Mouse (Mus musculus) spleen, embryonic (tissue): ENCODE data around the gene Cog3.
"Not testable (repeated sequence)": the region's sequence is repeated elsewhere in the genome, so short reads cannot be mapped to it uniquely, and the experiment has no call there.

ENCODE experiments used
- CTCF ChIA-PET: fragments of 350-600 bp; sonication (Branson Sonifier 250); formaldehyde crosslinking; loops from one replicate; lab custom pipeline; 2022; lab: Charles Lee

Gene Cog3

DNA sequence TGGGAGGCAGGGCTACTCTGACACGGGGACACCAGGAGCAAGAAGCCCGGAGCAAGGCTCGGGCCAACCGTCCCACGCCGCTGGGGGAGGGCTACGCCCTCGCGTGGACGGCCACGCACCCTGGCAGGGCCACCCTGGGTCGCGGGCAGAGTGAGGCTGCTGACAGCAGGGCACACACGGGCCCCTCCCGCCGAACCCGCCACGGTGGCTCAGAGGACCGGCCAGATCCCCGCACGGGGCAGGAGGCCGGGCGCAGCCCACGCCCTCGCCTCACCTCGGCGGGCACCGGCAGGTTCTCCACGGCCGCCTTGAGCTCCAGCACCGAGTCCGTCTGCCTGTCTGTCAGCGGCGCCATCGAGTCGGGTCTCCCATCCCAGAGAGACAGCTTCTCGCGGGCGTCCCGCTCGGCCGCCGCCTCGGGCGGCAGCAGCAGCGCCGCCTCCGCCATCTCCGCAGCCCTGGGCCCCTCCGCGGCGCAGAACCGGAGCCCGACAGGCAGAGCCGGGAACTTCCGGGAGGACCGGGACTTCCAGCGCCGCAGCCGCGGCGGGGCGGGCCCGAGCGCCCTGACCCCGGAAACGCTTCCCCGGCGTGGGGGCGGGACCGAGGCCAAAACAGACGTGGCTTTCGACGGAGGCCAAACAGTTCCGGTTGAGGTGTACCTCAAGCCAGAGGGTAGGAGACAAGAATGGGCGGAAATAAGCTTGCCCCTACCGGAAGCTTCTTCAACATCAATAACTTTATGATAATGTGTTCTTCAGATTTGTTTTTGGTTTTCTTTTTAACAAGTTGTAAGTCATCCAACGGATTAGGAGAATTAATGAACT, at the start of gene Cog3:
Cog3 (minus strand) TSS at position 527 of the 827 bp plus-strand sequence.
- CTCF ChIA-PET, result no interaction called here

DNA sequence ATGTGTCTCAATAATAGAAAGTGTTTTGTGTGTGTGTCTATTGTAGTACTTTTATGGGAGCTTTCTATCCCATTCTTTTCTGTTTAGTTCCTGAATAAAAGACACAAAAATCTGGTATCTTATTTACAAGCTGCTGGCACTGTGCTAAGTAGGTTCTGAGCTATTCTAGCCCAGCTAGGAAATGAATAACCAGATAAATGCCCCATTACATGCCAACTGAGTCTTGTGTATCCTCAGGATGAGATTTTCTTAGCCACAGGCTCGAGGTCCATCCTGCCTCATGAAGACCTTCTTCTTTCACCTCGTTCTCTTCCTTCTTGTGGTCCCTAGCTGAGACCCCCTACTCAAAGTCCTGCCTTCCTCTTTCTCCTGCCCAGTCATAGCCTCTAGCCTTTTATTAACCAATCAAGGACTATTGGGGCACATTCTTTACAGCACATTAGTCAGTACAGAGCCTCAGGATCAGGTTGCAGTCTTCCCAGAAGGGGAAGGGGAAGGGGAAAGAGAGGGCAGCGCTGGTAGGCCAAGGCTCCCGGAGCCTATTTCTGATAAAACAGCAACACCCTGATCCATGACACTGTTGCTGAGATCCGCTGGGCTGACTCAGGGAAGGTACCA, 43.6 kb upstream of the Cog3 start:
- CTCF ChIA-PET, result no interaction called here

DNA sequence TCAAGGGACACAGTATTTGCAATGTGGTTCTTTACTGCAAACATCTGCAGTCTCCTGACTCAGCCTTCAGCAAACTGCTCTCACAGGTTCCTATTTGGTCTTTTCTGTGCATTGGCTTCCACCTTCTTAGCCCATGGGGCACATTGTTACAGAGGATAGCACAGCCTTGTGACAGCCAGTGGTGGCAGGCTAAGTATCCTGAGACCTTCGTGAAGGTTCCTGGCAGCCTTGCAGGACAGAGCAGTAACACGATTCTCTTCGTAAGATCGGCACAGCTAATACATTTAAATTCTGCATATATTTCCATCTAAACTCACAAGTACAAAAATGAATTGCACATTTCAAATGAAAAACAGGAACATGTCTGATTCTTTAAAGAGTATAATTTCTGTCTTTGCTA, 41.6 kb upstream of the Cog3 start:
- CTCF ChIA-PET, result no interaction called here

DNA sequence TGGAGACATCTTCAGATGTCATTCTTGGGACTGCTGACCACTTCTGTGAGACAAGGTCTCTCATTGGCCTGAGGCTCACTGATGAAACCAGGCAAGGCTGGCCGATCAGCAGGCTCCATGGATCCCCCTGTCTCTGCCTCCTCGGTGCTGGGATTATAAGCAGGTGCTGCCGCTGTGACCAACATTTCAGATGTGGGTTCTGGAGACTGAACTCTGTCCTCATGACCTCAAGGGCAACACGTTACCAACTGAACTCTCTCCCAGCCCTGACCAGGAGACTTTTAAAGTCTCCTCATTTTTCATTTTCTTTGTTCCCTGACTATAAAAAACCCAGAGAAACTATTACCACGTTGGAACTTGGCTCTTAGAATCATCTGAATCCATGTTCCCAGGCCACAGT, 40.4 kb upstream of the Cog3 start:
- CTCF ChIA-PET, result no interaction called here

DNA sequence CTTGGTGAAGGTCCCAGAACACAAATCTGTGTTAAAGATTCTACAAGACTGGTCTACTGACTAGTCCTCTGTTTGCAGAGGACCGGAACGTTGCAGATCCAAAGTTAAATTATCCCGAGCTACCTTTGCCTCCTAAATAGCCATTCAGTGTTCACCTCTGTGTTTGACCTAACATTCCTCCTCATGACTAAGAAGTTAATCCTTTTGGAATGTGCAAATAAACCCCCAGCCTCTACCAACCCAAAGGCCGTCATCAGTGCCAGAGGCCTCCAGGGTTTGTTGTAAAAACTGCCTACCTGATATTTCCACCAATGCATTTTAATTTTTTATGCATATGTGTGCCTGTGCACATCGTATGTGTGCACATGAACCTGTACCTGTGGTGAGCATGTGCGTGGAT, 40.0 kb upstream of the Cog3 start:
- CTCF ChIA-PET, result no interaction called here

DNA sequence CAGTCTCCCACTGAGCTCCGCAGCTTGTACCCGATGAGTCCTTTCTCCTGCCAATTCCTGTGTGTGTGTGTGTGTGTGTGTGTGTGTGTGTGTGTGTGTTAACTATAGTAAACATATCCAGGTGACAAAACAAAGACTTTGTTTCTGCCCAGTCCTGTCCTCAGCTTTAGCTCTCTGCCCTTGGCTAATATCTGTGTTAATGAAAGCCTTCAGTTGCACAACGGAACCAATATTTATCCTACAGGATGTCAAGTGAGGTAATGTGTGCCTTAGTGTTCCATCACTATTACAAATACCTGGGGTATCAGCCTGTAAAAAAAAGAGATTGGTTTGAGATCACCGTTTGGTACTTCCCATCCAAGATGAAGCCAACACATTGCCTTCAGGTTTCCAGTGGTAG, 38.8 kb upstream of the Cog3 start:
- CTCF ChIA-PET, result interaction anchor here (0.6 kb wide), 1 partner anchor 27 kb away, joined by 4 read pairs; no protein-coding TSS in a partner anchor

DNA sequence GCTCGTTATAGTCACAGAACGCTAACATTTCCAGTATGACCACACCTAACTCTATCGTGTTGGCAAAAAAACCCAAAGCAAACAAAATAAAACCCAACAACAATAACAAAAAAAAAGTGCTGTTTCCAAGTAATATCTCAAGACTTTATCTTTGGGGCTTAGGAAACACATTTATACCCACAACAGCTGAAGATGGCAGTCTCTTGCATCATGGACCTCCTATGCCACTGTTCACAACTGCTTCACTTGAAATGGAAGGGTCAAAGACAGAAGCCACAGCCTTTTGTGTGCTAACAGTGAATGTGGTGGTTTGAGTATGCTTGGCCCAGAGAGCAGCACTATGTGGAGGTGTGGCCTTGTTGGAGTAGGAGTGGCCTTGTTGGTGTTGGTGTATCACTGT, 37.1 kb upstream of the Cog3 start:
- CTCF ChIA-PET, result interaction anchor here (0.8 kb wide), 1 partner anchor 835 kb away, joined by 6 read pairs; no protein-coding TSS in a partner anchor

DNA sequence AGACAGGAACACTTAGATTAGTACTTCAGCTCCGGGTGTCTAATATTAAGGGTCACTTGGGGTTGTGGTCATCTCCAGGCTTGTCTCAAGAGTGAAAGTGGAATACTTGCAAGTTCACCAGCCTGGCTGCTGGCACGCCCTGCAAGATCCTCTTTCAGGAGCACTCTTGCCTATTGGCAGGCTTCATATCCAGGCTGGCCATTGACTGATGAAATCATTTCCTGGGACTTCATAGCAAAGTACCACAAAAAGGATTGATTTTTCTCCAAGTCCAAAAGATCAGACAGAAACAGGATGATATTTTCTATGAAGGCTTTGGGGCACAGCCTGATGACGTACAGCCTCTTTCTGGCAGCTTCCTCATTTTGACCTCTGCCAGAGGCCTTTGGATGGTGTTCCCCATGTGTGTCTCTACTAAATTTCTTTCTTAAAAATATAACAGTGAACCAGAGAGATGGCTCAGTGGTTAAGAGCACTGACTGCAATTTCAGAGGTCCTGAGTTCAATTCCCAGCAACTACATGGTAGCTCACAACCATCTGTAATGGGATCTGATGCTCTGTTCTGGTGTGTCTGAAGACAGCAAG, 36.2 kb upstream of the Cog3 start:
- CTCF ChIA-PET, result interaction anchor here (0.6 to 0.8 kb wide), 2 partner anchors 834 to 1017 kb away, joined by 6 to 10 read pairs; no protein-coding TSS in a partner anchor

DNA sequence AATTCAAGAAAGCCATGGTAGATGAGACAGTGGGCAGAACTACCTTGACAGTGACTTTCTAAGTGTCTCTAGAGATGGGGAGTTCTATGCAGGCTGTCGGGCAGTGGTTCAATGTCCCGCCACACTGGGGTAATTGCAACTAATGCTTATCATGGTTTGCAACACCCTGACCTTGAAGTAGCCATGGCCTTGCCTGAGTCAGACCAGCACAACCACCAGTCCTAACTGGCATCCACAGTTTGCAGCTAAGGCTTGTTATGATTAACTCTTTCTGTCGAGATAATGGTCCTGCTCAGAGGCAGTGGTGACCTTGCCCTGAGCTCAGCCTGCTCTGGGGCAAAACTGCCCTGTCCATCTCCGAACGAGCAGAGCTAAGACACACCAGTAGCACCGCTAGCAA, 35.0 kb upstream of the Cog3 start:
- CTCF ChIA-PET, result no interaction called here

DNA sequence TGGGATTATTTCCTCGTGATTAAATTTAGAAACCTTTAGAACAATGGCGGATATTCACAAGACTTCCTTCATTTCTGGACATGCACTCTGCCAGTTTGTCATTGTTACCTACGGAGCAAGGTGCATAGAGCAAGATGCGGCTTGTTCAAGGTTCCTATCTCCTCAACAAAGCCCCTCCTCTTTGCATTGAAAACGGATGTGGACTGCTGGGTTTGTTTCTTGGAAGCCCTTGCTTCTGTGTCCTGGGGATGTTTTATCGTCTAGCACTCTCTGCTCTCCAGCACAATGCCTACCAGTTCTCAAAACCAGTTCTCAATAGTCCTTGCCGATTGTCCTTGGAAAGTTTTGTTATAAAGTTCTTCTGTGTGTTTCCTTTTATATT, 33.5 kb upstream of the Cog3 start:
- CTCF ChIA-PET, result no interaction called here

DNA sequence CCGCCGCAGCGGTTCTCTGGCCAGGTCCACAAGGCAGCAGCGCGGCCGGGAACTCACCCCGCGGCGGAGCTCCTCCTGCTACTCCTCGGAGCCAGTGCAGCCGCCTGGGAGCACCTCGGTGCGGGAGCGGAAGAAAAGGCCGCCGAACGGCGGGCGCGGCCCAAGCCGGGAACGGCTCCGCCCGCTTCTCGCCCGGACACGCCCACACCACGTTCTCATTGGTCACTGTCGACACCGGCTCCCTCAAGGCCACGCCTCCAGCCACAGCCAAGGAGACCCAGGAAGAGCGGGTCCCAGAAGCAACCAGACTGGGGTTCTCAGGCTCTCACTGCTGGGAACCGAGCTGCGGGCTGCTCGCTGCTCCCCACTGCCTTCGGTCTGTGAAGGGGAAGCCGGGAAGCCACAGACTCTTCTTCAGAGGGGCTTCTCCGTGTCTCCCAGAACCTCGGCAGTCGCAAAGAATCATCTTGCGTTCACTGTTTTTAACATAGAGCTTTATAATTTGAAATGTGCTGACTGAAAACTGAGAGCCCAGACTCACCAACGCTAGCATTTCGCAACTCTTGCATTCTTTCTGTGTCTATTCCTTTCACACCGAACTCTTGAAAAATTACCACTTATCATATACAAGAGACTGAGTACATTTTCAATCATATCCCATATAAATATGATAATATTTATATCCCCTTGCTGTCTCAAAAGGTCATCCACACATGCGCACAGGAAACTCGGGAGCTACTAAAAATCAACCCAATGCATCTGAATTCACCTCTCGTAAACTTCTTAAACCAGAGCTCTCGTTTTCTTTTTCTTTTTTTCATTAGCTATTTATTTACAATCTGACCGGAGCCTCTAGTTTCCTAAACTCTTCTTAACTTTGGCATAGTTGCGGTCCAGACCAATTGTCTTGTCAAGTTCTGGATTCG, 32.8 kb upstream of the Cog3 start, which contains the start of gene Slc25a30:
Slc25a30 (minus strand) TSS at position 170 of the 926 bp plus-strand sequence.
- CTCF ChIA-PET, result interaction anchor here (0.6 kb wide), 1 partner anchor 46 kb away, joined by 4 read pairs; no protein-coding TSS in a partner anchor

DNA sequence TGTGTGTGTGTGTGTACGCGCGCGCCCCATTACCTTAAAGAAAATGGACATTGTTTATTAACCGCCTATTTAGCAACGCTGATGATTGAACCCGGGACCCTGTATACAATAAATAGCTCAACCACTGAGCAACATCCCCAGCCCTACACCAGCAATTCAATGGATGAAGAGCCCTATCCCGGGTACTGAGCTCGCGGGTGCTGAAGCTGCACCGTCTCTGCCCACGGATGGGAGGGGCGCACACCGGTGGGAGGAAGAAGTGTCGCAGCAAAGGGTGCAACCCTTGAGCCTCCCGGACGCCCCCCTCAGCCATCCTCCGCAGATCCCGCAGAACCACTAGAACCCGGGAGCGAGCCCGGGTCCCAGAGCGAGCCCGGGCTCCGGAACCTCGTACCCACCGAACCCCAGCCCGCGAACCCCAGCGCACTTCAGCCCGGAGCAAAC, 32.1 kb upstream of the Cog3 start:
- CTCF ChIA-PET, result no interaction called here

DNA sequence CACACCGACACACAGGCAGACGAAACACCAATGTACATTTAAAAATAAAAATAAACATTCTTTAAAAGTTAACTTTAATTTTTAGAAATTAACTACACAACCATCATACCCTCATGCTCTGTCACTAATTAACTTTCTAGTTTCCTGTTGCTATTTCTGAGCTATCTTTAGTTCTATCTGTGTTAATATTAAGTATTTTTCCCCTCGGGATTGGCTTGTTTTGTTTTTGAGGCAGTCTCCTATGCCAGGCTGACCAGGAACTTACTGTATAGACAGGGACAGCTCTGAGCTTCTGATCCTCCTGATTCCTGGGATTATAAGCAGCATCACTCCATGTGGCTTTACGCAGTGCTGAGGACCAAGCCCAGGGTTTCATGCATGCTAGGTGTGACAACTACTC, 25.6 kb upstream of the Cog3 start:
- CTCF ChIA-PET, result no interaction called here

DNA sequence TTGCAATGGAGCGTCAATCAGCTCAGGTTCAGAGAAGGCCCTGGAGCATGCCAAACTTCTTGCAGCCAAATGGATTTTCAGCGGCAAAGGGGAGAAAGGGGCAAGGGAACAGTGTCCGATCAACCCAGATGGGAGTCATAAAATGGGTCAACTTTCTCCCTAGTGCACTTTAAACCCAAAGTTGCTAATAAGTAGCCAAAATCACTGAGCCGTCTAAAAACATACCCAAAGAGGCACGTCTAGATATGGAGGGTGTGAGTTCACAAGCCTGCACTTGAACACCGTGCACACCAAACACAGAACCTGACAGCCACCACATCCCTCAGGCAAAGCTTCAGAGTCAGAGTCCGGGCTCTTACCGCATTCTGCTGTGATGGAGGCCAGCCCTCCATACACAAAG, 22.3 kb upstream of the Cog3 start:
- CTCF ChIA-PET, result no interaction called here

DNA sequence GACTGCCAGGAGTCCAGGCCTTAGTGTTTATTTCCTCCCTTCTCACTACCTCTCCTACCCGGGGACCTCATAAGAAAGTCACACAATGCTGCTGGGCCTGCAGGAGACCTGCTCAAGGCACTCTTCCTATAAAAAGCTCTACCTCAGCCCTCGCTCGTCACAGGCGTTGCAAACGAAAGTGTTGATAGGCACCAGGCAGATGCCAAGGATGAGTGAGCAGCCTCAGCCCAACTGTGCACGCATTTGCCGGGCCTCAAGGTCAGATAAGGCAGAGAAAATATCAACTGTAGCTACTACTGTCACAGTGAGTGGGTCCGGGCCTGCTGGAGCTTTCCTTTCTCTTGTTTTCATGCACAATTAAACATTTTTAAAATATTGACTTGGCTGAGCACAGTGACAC, 19.1 kb upstream of the Cog3 start:
- CTCF ChIA-PET, result no interaction called here

DNA sequence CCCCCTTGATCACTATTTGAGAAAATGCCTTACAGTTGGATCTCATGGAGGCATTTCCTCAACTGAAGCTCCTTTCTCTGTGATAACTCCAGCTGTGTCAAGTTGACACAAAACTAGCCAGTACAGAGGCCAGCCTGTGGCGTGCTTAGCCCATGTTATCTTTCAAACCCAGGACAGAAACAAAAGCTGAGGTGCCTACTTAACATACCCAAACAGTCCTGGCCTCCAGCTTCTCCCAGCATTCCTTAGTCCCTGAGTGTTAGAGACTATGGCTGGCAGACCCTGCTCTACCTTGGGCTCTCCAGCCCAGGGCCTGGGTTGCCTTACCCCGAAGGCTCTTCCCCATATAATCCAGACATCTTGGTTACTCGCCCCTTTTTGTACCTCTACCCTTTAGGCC, 18.1 kb upstream of the Cog3 start:
- CTCF ChIA-PET, result not testable (repeated sequence)

DNA sequence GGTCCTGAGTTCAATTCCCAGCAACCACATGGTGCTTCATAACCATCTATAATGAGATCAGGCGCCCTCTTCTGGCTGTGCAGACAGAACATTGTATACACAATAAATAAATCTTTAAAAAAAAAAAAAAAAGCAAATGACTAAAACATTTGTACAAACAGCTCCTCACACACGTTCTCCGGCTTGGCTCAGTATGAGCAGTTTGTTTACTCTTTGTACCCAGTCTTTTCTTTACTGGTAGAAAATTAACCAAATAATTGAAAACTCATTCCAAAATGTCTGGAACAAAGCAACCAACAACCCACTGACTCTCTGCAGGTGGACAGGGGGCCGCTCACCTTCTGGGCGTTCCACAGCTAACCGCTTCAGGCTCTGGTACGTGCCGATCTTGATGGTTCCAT, 16.8 kb upstream of the Cog3 start:
- CTCF ChIA-PET, result interaction anchor here (0.6 kb wide), 1 partner anchor 105 kb away, joined by 3 read pairs; no protein-coding TSS in a partner anchor

DNA sequence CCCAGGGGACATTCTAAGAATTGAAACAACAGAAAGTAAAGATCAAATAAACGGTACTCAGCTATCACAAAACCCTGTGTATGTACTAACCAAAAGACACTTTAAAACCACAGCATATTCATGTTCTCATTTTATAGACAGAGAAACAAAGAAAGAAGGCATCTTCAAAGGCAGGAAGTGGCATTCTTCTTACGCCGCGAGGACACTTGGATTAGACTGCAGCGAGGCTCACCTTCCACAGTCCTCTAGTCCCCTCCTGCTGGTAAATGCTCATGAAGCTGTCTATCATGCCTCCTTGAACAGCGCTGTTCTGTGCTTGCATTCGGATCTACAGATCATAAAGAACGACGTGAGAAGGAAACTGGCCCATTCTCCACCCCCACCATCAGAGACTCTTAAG, 15.0 kb upstream of the Cog3 start:
- CTCF ChIA-PET, result no interaction called here

DNA sequence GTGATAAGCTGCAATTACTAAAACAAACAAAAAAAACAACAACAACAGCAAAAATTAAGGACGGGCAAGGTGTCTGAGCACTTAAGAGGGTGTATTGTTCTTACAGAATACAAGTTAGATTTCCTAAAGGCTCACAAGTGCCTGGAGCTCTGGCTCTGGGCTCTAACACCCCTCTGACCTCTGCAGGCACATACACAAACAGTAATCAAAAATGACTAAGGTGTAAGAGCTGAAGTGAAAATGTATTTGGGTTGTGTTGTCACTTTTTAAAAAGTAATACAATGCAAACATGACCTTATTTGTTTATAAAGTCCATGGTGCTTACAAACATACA, 13.9 kb upstream of the Cog3 start:
- CTCF ChIA-PET, result no interaction called here

DNA sequence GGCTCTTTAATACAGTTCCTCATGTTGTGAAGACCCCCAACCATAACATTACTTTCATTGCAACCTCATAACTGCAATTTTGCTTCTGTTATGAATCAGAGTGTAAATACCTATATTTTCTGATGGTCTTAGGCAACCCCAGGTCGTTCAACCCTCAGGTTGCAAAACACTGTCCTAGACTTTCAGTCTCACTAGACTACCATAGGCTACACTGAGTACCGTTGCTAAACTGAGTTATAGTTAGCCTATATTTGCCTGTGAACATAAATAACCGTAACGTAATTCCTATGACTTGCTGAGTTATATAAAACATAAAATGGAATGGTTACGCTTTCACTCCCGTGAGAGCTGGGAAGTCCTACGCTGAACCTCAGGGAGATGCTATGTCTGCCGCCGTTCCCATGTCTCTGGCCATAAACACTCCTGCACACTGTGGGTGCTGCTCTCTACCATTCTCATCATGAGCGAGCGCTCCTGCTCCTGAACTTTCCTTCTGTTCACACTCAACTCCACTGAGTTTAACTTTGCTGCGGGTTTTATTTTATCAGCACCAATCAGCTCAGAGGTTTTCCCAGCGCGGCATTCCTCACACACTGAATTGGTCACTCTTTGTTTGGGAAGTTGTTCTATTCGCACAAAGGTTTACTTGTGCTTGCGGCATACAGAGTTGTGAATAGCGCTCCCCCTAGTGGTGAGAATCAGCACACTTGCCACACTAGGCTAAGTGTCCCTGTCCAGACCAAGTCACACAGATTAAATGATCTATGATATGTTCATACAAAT, 13.4 kb upstream of the Cog3 start:
- CTCF ChIA-PET, result no interaction called here
